Comparison of ENCODE assay signal across 9 mouse cellular contexts in genomic region chr5:137347856-137348255, GRCm38 (mm10). TPM values are rescaled to one million over a fixed set of nuclear protein-coding genes. Genes with fewer than 3 reads are reported as not detected.
DNase-seq lines count a peak whose midpoint lies in the region; ATAC-seq and TF ChIP-seq lines count a peak whose summit lies in the region.
"Had no signal": no experiment of that assay in that cellular context is flagged by ENCODE, and none has a peak within 500 bp of the region (broad histone marks: within the 10 kb centered on the region; RNA-seq: fewer than 3 reads in every experiment).

No protein-coding gene starts in this region.

- H3K27me3 ChIP-seq in forebrain, embryonic 12.5 days: peaks cover 6% of the 10 kb centered on the region; the same call in 1 of the 2 replicates
- H3K27me3 ChIP-seq in forebrain, embryonic 15.5 days: no peaks in the 10 kb centered on the region; the same call in 1 of the 2 replicates
- H3K27me3 ChIP-seq in embryonic facial prominence, embryonic 11.5 days (ENCODE audit: control insufficient read depth, insufficient read depth, low read length): no peaks in the 10 kb centered on the region
- peaks cover 37% of the 10 kb centered on the region for H3K27me3 ChIP-seq in liver, postnatal 0 days (ENCODE audit: insufficient read depth, low read length)

- H3K4me2 ChIP-seq in forebrain, embryonic 12.5 days: peak overlapping the region; percentile 73; the same call in 1 of the 2 replicates
- H3K4me2 ChIP-seq in forebrain, embryonic 15.5 days (replicated peaks): no peak overlapping the region
- no peak overlapping the region for H3K4me2 ChIP-seq in embryonic facial prominence, embryonic 11.5 days (ENCODE audit: low read depth, low read length)
- H3K4me2 ChIP-seq in liver, postnatal 0 days (ENCODE audit: low read depth, low read length): peak overlapping the region; percentile 74

- peak overlapping the region; percentile 84; the same call in 1 of the 2 replicates for H3K27ac ChIP-seq in forebrain, embryonic 12.5 days
- no peak overlapping the region for H3K27ac ChIP-seq in forebrain, embryonic 15.5 days (replicated peaks)
- 0 out of 2 replicates have a peak overlapping the region, but pooled peaks have one; percentile 35 for H3K27ac ChIP-seq in embryonic facial prominence, embryonic 11.5 days (replicated peaks; ENCODE audit: low read depth, low read length)
- peak overlapping the region; percentile 85 for H3K27ac ChIP-seq in liver, postnatal 0 days (ENCODE audit: low read depth)

- TF ChIP-seq CTCF in liver, postnatal 0 days (IDR thresholded peaks at IDR 0.05; ENCODE audit: low read depth): no peak

- DNase-seq in embryonic facial prominence, embryonic 11.5 days (ENCODE audit: low spot score): no peak
- peak; percentile 53 for DNase-seq in kidney, adult 9 months
- no peak for DNase-seq in liver, postnatal 0 days
- DNase-seq in cerebellum, postnatal 14 days: no peak
- no peak for DNase-seq in layer of hippocampus, postnatal 25 days (ENCODE audit: extremely low spot score in 1 of 2, low spot score in 1 of 2)
- DNase-seq in urinary bladder, postnatal 25 days (ENCODE audit: low spot score): no peak

- TF ChIP-seq EP300 in liver, postnatal 0 days (IDR thresholded peaks at IDR 0.05; ENCODE audit: low read depth): no peak

- H3K4me3 ChIP-seq in forebrain, embryonic 12.5 days (replicated peaks): no peak overlapping the region
- H3K4me3 ChIP-seq in forebrain, embryonic 15.5 days: no peak overlapping the region
- H3K4me3 ChIP-seq in embryonic facial prominence, embryonic 11.5 days (ENCODE audit: low read depth, low read length): no peak overlapping the region
- no peak overlapping the region for H3K4me3 ChIP-seq in liver, postnatal 0 days (ENCODE audit: low read depth, low read length)
- H3K4me3 ChIP-seq: erythroblast, embryonic 14.5 days had no signal

- no peak for ATAC-seq in forebrain, embryonic 12.5 days (ENCODE audit: low FRiP score)
- no peak for ATAC-seq in forebrain, embryonic 15.5 days (replicated peaks)
- no peak for ATAC-seq in embryonic facial prominence, embryonic 11.5 days (replicated peaks; ENCODE audit: insufficient number of reproducible peaks, low FRiP score, low TSS enrichment, low read depth)
- no peak for ATAC-seq in liver, postnatal 0 days

- peaks cover 55% of the 10 kb centered on the region for H3K4me1 ChIP-seq in forebrain, embryonic 12.5 days
- peaks cover 46% of the 10 kb centered on the region for H3K4me1 ChIP-seq in forebrain, embryonic 15.5 days
- 0 out of 2 replicates have a peak, but pooled peaks cover 6% of the 10 kb centered on the region for H3K4me1 ChIP-seq in embryonic facial prominence, embryonic 11.5 days (ENCODE audit: control insufficient read depth, insufficient read depth, low read length)
- H3K4me1 ChIP-seq in liver, postnatal 0 days (ENCODE audit: insufficient read depth): peaks cover 16% of the 10 kb centered on the region

- H3K9ac ChIP-seq in forebrain, embryonic 12.5 days: no peak overlapping the region
- H3K9ac ChIP-seq in forebrain, embryonic 15.5 days (replicated peaks): no peak overlapping the region
- H3K9ac ChIP-seq in embryonic facial prominence, embryonic 11.5 days (replicated peaks; ENCODE audit: low read length): no peak overlapping the region
- H3K9ac ChIP-seq in liver, postnatal 0 days (replicated peaks): no peak overlapping the region

- 21% methylated on average over 7 of the region's 7 CpGs for WGBS in forebrain, embryonic 12.5 days
- WGBS in forebrain, embryonic 15.5 days: 25% methylated on average over 7 of the region's 7 CpGs
- WGBS in embryonic facial prominence, embryonic 11.5 days: 19% methylated on average over 7 of the region's 7 CpGs
- WGBS in liver, postnatal 0 days (ENCODE audit: insufficient replicate concordance): 22% methylated on average over 7 of the region's 7 CpGs

- H3K36me3 ChIP-seq in forebrain, embryonic 12.5 days (replicated peaks): no peaks in the 10 kb centered on the region
- no peaks in the 10 kb centered on the region for H3K36me3 ChIP-seq in forebrain, embryonic 15.5 days
- H3K36me3 ChIP-seq in embryonic facial prominence, embryonic 11.5 days (replicated peaks; ENCODE audit: control insufficient read depth, insufficient read depth, low read depth, low read length): no peaks in the 10 kb centered on the region
- no peaks in the 10 kb centered on the region for H3K36me3 ChIP-seq in liver, postnatal 0 days (replicated peaks; ENCODE audit: insufficient read depth, low read length)

- no peaks in the 10 kb centered on the region for H3K9me3 ChIP-seq in forebrain, embryonic 12.5 days
- H3K9me3 ChIP-seq in forebrain, embryonic 15.5 days: no peaks in the 10 kb centered on the region
- H3K9me3 ChIP-seq in embryonic facial prominence, embryonic 11.5 days (replicated peaks; ENCODE audit: control insufficient read depth, low read length): no peaks in the 10 kb centered on the region
- no peaks in the 10 kb centered on the region for H3K9me3 ChIP-seq in liver, postnatal 0 days (ENCODE audit: low read length)

RNA-seq across cellular contexts. Expression of gene Ephb4, which starts 2.1 kb away (rescaled TPM):
- polyA plus RNA-seq in forebrain, embryonic 12.5 days (2016; fragmentation: Nextera tagmentation; extraction: Ambion mirVana): 26.7 and 27.7 TPM in 2 replicates
- polyA plus RNA-seq in forebrain, embryonic 15.5 days (2015; fragmentation: Nextera tagmentation; extraction: Ambion mirVana): 6.6 and 7.1 TPM in 2 replicates
- polyA plus RNA-seq in embryonic facial prominence, embryonic 11.5 days (2014; fragmentation: Nextera tagmentation; extraction: Ambion mirVana): 46.4 and 52.3 TPM in 2 replicates
- polyA plus RNA-seq in liver, postnatal 0 days (2015; fragmentation: Nextera tagmentation; extraction: Ambion mirVana): 5.7 and 5.9 TPM in 2 replicates
- total RNA-seq in layer of hippocampus, postnatal 25 days (2021): 1 to 10 TPM; 5.1 to 6.3 TPM

RNA-seq across cellular contexts. Expression of gene Slc12a9, which starts 14.5 kb away (rescaled TPM):
- 17.3 and 17.4 TPM in 2 replicates for polyA plus RNA-seq in forebrain, embryonic 12.5 days (2016; fragmentation: Nextera tagmentation; extraction: Ambion mirVana)
- 20.1 and 23.1 TPM in 2 replicates for polyA plus RNA-seq in forebrain, embryonic 15.5 days (2015; fragmentation: Nextera tagmentation; extraction: Ambion mirVana)
- 3.0 and 4.2 TPM in 2 replicates for polyA plus RNA-seq in embryonic facial prominence, embryonic 11.5 days (2014; fragmentation: Nextera tagmentation; extraction: Ambion mirVana)
- polyA plus RNA-seq in liver, postnatal 0 days (2015; fragmentation: Nextera tagmentation; extraction: Ambion mirVana): 2.9 and 3.2 TPM in 2 replicates
- total RNA-seq in layer of hippocampus, postnatal 25 days (2021): 10 to 100 TPM; 24.9 to 32.8 TPM

RNA-seq across cellular contexts. Expression of gene Trip6, which starts 33.7 kb away (rescaled TPM):
- polyA plus RNA-seq in forebrain, embryonic 12.5 days (2016; fragmentation: Nextera tagmentation; extraction: Ambion mirVana): 41.3 and 43.9 TPM in 2 replicates
- polyA plus RNA-seq in forebrain, embryonic 15.5 days (2015; fragmentation: Nextera tagmentation; extraction: Ambion mirVana): 19.1 and 21.1 TPM in 2 replicates
- polyA plus RNA-seq in embryonic facial prominence, embryonic 11.5 days (2014; fragmentation: Nextera tagmentation; extraction: Ambion mirVana): 40.3 and 51.8 TPM in 2 replicates
- 7.5 and 9.2 TPM in 2 replicates for polyA plus RNA-seq in liver, postnatal 0 days (2015; fragmentation: Nextera tagmentation; extraction: Ambion mirVana)
- total RNA-seq in layer of hippocampus, postnatal 25 days (2021): 1 to 10 TPM; 4.6 to 6.4 TPM

RNA-seq across cellular contexts. Expression of gene Srrt, which starts 40.4 kb away (rescaled TPM):
- polyA plus RNA-seq in forebrain, embryonic 12.5 days (2016; fragmentation: Nextera tagmentation; extraction: Ambion mirVana): 184 and 198 TPM in 2 replicates
- 118 and 129 TPM in 2 replicates for polyA plus RNA-seq in forebrain, embryonic 15.5 days (2015; fragmentation: Nextera tagmentation; extraction: Ambion mirVana)
- polyA plus RNA-seq in embryonic facial prominence, embryonic 11.5 days (2014; fragmentation: Nextera tagmentation; extraction: Ambion mirVana): 136 and 148 TPM in 2 replicates
- 24.1 and 28.2 TPM in 2 replicates for polyA plus RNA-seq in liver, postnatal 0 days (2015; fragmentation: Nextera tagmentation; extraction: Ambion mirVana)
- 100 to 1,000 TPM; 164 to 213 TPM for total RNA-seq in layer of hippocampus, postnatal 25 days (2021)

RNA-seq across cellular contexts. Expression of gene Ufsp1, which starts 53.4 kb away (rescaled TPM):
- polyA plus RNA-seq in forebrain, embryonic 12.5 days (2016; fragmentation: Nextera tagmentation; extraction: Ambion mirVana): 6.0 and 7.2 TPM in 2 replicates
- polyA plus RNA-seq in forebrain, embryonic 15.5 days (2015; fragmentation: Nextera tagmentation; extraction: Ambion mirVana): 8.4 and 9.4 TPM in 2 replicates
- 6.6 and 7.8 TPM in 2 replicates for polyA plus RNA-seq in embryonic facial prominence, embryonic 11.5 days (2014; fragmentation: Nextera tagmentation; extraction: Ambion mirVana)
- polyA plus RNA-seq in liver, postnatal 0 days (2015; fragmentation: Nextera tagmentation; extraction: Ambion mirVana): 9.1 and 9.5 TPM in 2 replicates
- 10 to 100 TPM; 14.3 to 16.0 TPM for total RNA-seq in layer of hippocampus, postnatal 25 days (2021)

Comparison
In these comparisons a context has a peak if more than half of its experiments do, and no peak if none do; other contexts are left out.
1. H3K4me2 ChIP-seq: peak in forebrain, embryonic 12.5 days (single experiment) and liver, postnatal 0 days (single experiment); none in forebrain, embryonic 15.5 days (single experiment) and embryonic facial prominence, embryonic 11.5 days (single experiment).